Mouse (Mus musculus) limb, embryonic 14.5 days (tissue): ENCODE measurements around the gene B3glct. TPM values are rescaled to one million over a fixed set of nuclear protein-coding genes. Genes with fewer than 3 reads are reported as not detected.

Source experiments
- ATAC-seq: fragments of 200-750 bp; cut with Nextera tagmentation; 2 replicates; pipeline ENCODE4 v1.8.0; 2017; ENCODE audit warnings: low read depth, moderate number of reproducible peaks, moderate TSS enrichment; ENCODE audit not compliant: low FRiP score
- DNase-seq: peaks from one replicate; pipeline ENCODE4 v3.0.0-alpha.2; 2015; ENCODE audit warnings: low spot score
- H3K27ac ChIP-seq: fragments of 300-500 bp; sonication (generic); replicated peaks from 2 replicates; pipeline ENCODE4 v1.5.1; 2014; ENCODE audit warnings: low read depth, mild to moderate bottlenecking, low read length, moderate library complexity, mixed read lengths
- H3K27me3 ChIP-seq: fragments of 300-500 bp; sonication (generic); 2 replicates; pipeline ENCODE4 v1.6.1; 2014; ENCODE audit warnings: low read length, mixed read lengths; ENCODE audit not compliant: control insufficient read depth, insufficient read depth
- H3K36me3 ChIP-seq: fragments of 300-500 bp; sonication (generic); 2 replicates; pipeline ENCODE4 v1.6.1; 2014; ENCODE audit warnings: mild to moderate bottlenecking, low read length, moderate library complexity, mixed read lengths; ENCODE audit not compliant: control insufficient read depth, insufficient read depth
- H3K4me1 ChIP-seq: fragments of 300-500 bp; sonication (generic); 2 replicates; pipeline ENCODE4 v1.6.1; 2014; ENCODE audit warnings: antibody characterized with exemption, low read length, mixed read lengths; ENCODE audit not compliant: control insufficient read depth, insufficient read depth
- H3K4me2 ChIP-seq: fragments of 300-500 bp; sonication (generic); replicated peaks from 2 replicates; pipeline ENCODE4 v1.6.1; 2014; ENCODE audit warnings: low read depth, mild to moderate bottlenecking, low read length, moderate library complexity; ENCODE audit not compliant: severe bottlenecking
- H3K4me3 ChIP-seq: fragments of 300-500 bp; sonication (generic); replicated peaks from 2 replicates; pipeline ENCODE4 v1.5.1; 2014; ENCODE audit warnings: low read length
- H3K9ac ChIP-seq: fragments of 300-500 bp; sonication (generic); 2 replicates; pipeline ENCODE4 v1.6.1; 2014; ENCODE audit warnings: mild to moderate bottlenecking, low read depth, low read length, moderate library complexity; ENCODE audit not compliant: severe bottlenecking
- H3K9me3 ChIP-seq: fragments of 300-500 bp; sonication (generic); 2 replicates; pipeline ENCODE4 v1.6.1; 2016; ENCODE audit warnings: low read length; ENCODE audit not compliant: control insufficient read depth
- POLR2A ChIP-seq: fragments of 200-500 bp; IDR thresholded peaks from 2 replicates; pipeline ENCODE4 v1.8.0; 2012; ENCODE audit warnings: inconsistent platforms, mild to moderate bottlenecking, moderate library complexity, borderline replicate concordance; ENCODE audit not compliant: insufficient read depth, insufficient read length; ENCODE audit errors: extremely low read depth
- WGBS: fragments of 180-500 bp; shearing (Covaris S2); extraction: QIAGEN DNeasy Blood & Tissue Kit; methylation state at CpG from one replicate; pipeline ENCODE4 v1.1.7; 2014; 5-methylcytosine and 5-hydroxymethylcytosine counted together
- polyA plus RNA-seq, 2 experiments: library from polyadenylated mRNA; depleted of rRNA in 1 of 2; stranded (reverse) in 1 of 2; unstranded in 1 of 2; fragments of >200 nt; fragmentation: Nextera tagmentation in 1 of 2; extraction: Ambion mirVana in 1 of 2; gene quantifications; 2 replicates each; pipeline versions ENCODE4 v1.2.1 to v1.2.3; 2012 to 2014

Gene B3glct
- polyA plus RNA-seq, 2 experiments = 15.4 to 20.0 TPM

GRCm38 (mm10) chr5:149658022-149658421, 20.0 kb upstream of the B3glct start:
- WGBS = 59% methylated on average over 3 of the region's 3 CpGs
- no peak overlapping the region for H3K4me2 ChIP-seq
- no peak overlapping the region for H3K27ac ChIP-seq
- no peak for DNase-seq
- no peaks in the 10 kb centered on the region for H3K36me3 ChIP-seq
- H3K4me3 ChIP-seq = no peak overlapping the region
- ATAC-seq = no peak
- no peaks in the 10 kb centered on the region for H3K27me3 ChIP-seq
- no peak for TF ChIP-seq POLR2A
- no peaks in the 10 kb centered on the region for H3K9me3 ChIP-seq
- no peaks in the 10 kb centered on the region for H3K4me1 ChIP-seq
- H3K9ac ChIP-seq = no peak overlapping the region

GRCm38 (mm10) chr5:149658741-149659413, 19.2 kb upstream of the B3glct start:
- no peak overlapping the region for H3K4me3 ChIP-seq
- DNase-seq (no peak), ATAC-seq (no peak)
- H3K9me3 ChIP-seq = no peaks in the 10 kb centered on the region
- no peak overlapping the region for H3K9ac ChIP-seq
- TF ChIP-seq POLR2A = no peak
- H3K4me2 ChIP-seq = no peak overlapping the region
- H3K36me3 ChIP-seq = no peaks in the 10 kb centered on the region
- no peaks in the 10 kb centered on the region for H3K27me3 ChIP-seq
- H3K27ac ChIP-seq = no peak overlapping the region
- no peaks in the 10 kb centered on the region for H3K4me1 ChIP-seq
- WGBS = 63% methylated on average over 9 of the region's 9 CpGs

DNA sequence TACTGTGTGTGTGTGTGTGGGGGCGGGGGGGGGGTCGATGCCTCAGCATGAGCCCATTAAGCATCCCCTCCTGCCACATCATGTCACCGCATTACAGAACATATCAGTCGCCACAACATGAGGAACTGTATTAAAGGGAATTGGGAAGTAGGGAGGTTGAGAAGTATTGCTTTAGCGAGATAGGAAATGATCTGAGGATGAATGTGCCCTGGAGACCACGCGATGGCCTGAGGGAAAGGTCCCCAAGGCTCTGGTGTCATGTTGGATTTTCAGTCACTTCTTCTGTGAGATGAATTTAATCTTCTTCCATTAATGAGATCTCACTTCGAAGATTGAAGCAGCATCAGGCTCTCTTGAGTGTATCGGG, 18.6 kb upstream of the B3glct start:
- TF ChIP-seq POLR2A = no peak

DNA sequence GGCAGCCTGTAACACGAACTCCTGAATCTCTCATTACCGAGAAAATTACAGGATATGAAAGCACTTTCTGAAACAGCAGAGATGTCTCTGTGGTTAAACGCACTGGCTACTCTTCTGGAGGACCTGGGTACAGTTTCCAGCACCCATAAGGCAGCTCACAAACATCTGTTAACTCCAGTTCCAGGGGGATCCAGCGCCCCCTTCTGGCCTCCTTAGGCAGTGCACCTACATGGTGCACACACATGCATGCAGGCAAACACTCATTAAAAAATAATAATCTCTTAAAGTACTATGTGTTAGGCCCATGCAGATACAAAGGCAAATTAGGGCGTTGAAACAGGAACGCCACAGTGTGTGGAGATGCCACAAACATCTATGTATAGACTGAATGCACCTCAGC, 16.6 kb upstream of the B3glct start:
- Histone ChIP-seq H3K4me2 (no peak overlapping the region), H3K4me3 (no peak overlapping the region), H3K27ac (no peak overlapping the region), H3K9me3 (no peaks in the 10 kb centered on the region), H3K36me3 (no peaks in the 10 kb centered on the region), H3K27me3 (no peaks in the 10 kb centered on the region), H3K9ac (no peak overlapping the region), H3K4me1 (no peaks in the 10 kb centered on the region)
- ATAC-seq (no peak), DNase-seq (peak; percentile 1)
- TF ChIP-seq POLR2A = no peak
- WGBS = 87% methylated on average over 6 of the region's 6 CpGs

More for the DNA sequence above, 18.6 kb upstream of the B3glct start:
- Histone ChIP-seq H3K4me3 (no peak overlapping the region), H3K27ac (no peak overlapping the region), H3K4me2 (no peak overlapping the region), H3K36me3 (no peaks in the 10 kb centered on the region), H3K9me3 (no peaks in the 10 kb centered on the region), H3K27me3 (no peaks in the 10 kb centered on the region), H3K4me1 (no peaks in the 10 kb centered on the region), H3K9ac (no peak overlapping the region)
- DNase-seq (no peak), ATAC-seq (no peak)
- 65% methylated on average over 9 of the region's 9 CpGs for WGBS

DNA sequence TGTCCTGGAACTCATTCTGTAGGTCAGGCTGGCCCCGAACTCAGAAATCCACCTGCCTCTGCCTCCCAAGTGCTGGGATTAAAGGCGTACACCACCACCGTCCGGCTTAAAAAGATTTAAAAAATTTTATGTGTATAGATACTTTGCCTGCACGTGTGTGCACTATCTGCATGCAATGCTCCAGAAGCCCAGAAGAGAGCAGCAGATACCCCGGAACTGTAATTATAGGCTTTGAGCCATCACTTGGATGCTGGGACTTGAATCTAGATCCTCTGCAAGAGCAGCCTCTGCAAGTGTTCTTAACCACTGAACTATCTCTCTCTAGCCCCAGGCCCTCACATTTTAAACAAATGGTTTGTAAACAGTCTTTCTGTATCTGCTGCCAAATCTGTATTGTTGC, 15.1 kb upstream of the B3glct start:
- H3K27ac ChIP-seq = no peak overlapping the region
- DNase-seq = no peak
- H3K4me3 ChIP-seq = no peak overlapping the region
- no peak overlapping the region for H3K9ac ChIP-seq
- no peak for TF ChIP-seq POLR2A
- H3K4me1 ChIP-seq = no peaks in the 10 kb centered on the region
- no peaks in the 10 kb centered on the region for H3K9me3 ChIP-seq
- WGBS = 91% methylated on average over 6 of the region's 6 CpGs
- H3K4me2 ChIP-seq = no peak overlapping the region
- no peaks in the 10 kb centered on the region for H3K27me3 ChIP-seq
- no peak for ATAC-seq
- H3K36me3 ChIP-seq = no peaks in the 10 kb centered on the region
